Mouse (Mus musculus) heart, adult 8-10 months (tissue): ENCODE data around the gene Rab7. TPM values are rescaled to one million over a fixed set of nuclear protein-coding genes. Genes with fewer than 3 reads are reported as not detected.
"Not testable (repeated sequence)": the region's sequence is repeated elsewhere in the genome, so short reads cannot be mapped to it uniquely, and the experiment has no call there.

Source experiments
- DNase-seq: peaks from one replicate; pipeline ENCODE4 v3.0.0; 2022; ENCODE audit warnings: low spot score
- microRNA-seq: library from miRNA; unstranded; fragments of <30 nt; microRNA quantifications from one replicate; pipeline ENCODE4 v1.2.0, GENCODE M21; 2022
- total RNA-seq, 4 experiments: library from RNA; stranded (reverse); gene quantifications; 2 replicates each; pipeline ENCODE4 v1.2.4; 2022

Gene Rab7
- total RNA-seq, 4 experiments from 2014 or later, result 276 to 300 (median 281) TPM

GRCm38 (mm10) chr6:87998358-87998757 is 46.7 kb downstream of the Rab7 start:
- no peak for DNase-seq

DNA sequence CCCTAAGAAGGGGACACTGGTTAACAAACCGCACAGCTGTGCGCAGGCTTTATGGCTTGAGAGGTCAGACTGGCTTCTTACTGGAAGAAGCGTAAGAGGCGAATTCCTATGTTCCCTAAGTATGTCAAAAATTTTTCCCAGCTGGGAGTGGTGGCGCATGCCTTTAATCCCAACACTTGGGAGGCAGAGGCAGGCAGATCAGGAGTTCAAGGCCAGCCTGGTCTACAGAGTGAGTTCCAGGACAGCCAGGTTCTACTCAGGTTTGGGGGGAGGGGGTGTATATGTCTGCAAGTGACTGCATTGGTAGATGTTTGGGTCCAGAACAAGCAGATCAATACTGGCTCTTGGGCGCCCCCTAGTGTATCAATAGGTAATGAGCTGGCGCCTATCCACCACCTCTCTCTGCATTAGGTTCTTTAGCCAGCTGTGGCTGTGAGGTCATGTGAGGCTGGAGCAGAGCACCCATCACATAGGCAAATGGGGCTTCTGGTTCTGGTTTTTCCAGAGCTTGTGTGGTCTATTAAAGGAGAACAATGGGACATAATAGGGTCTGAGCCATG is 47.3 kb downstream of the Rab7 start:
- peak; percentile 77 for DNase-seq

- no peak for DNase-seq
Observed at GRCm38 (mm10) chr6:87996606-87997005, 48.5 kb downstream of the Rab7 start.

GRCm38 (mm10) chr6:87995519-87995918 is 49.6 kb downstream of the Rab7 start:
- no peak for DNase-seq

DNA sequence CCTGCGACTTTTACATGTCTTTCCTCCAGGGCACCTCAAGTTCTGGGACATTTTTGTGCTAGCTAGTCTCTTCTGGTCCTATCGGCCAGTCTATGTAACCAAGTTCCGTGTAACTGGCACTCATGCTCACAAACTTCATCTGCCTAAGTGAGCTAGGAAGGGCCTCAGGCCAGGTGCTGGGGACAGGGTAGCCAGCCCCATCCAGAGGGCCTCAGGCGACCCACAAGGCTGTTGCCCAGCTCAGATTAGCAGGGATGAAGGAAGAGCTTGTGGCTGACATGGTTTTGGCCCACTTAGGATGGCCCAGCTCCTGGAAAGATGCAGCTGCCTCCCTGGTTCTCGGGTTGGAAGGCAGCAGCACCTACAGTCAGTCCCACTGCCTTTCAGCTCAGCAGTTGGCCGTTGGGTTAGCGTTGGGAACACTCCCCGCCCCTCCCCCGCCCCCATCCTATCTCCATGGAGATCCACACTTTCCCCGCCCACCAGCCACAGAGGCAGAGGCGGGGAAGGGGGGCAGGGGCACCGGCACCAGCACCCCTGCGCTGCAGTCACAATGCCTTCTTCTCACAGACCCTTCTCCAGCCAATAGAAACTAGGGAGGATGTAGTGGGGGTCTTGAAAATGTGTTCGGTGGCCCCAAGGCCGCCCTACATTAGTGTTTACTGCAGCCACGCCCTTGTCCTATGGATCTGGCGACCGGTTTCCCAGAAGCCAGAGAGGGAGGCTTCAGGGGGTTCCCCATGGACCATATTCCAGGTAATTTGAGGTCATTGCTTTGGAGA is 51.1 kb downstream of the Rab7 start:
- no peak for DNase-seq

- peak; percentile 58 for DNase-seq
Observed at GRCm38 (mm10) chr6:87992733-87993132, 52.3 kb downstream of the Rab7 start.

DNA sequence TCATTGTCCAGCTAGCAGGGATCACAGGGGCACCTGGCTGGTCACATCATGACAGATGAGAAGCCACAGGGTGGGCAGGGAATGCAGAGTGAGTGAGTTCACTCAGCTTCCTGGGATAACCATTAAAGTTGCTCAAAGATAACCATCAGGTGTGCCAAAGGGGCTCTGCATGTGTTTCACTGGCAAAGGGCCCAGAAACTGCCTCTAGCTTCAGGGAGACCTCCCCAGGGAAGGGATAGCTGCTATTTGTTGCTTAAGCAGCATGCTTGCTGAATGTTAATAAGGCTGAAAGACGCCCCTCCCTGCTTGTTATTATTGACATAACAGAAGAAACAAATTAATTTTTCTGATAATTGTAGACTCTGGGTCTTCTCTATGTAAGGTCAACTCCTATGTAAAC is 53.2 kb downstream of the Rab7 start:
- no peak for DNase-seq

GRCm38 (mm10) chr6:87991216-87991615 is 53.9 kb downstream of the Rab7 start:
- no peak for DNase-seq

- no peak for DNase-seq
Observed at GRCm38 (mm10) chr6:87982506-87982905, 62.6 kb downstream of the Rab7 start.

DNA sequence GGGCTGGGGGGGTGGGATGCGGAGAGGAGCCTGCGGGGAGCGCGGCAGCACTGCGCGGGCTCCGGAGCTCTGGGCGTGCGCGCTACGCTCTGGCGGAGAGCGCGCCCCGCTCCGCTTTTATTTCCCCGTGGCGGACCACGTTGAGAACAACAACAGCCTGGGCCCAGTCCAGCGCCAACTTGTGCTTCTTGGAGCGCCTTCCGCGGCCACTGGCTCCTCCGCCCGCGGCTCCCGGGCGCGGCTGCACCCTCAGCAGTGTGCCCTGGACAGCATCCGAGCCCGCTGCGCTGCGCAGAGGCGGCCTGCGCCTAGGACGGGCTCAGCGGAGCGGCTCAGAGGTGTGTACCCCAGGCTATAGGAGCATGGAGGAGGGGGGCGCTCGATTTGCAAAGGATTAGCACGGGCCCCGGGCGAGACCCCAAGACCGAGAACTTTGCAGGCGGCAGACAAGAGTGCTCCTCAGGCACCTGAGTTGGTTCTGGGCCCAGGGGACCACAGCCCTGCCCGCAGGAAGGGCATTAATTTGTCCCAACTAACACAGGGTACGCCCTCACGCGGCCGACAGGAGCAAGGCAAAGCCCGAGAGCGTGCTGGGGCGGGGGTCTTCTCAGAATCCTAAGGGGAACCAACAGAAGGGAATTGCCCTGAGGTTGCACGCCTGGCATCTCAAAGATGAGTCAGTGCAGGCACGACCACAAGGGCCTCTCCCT is 63.4 kb downstream of the Rab7 start, which contains the start of gene H1fx:
Gene H1fx (minus strand): TSS at position 91 of the 710 bp plus-strand sequence.
- DNase-seq, result peak; percentile 15

DNA sequence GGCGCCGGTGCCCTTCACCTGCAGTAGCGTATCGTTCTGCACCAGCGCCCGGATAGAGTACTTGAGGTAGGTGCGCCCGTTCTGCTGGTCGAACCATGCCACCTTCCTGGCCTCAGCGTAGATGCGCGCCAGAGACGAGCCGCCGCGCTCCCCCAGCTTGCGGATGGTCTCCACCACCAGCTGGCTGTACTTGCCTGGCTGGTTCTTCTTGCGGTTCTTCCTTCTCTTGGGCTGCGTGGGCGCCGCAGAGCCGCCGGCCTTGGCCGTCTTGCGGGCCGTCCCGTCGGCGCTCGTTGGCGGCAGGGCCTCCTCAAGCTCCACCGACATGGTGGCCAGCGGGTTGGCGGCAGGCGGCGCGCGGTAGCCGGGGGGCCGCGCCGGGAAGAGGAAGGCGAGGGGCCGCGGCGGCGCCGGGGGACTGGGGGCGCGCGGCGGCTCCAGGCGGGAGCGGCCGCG is 64.0 kb downstream of the Rab7 start:
- no peak for DNase-seq

DNA sequence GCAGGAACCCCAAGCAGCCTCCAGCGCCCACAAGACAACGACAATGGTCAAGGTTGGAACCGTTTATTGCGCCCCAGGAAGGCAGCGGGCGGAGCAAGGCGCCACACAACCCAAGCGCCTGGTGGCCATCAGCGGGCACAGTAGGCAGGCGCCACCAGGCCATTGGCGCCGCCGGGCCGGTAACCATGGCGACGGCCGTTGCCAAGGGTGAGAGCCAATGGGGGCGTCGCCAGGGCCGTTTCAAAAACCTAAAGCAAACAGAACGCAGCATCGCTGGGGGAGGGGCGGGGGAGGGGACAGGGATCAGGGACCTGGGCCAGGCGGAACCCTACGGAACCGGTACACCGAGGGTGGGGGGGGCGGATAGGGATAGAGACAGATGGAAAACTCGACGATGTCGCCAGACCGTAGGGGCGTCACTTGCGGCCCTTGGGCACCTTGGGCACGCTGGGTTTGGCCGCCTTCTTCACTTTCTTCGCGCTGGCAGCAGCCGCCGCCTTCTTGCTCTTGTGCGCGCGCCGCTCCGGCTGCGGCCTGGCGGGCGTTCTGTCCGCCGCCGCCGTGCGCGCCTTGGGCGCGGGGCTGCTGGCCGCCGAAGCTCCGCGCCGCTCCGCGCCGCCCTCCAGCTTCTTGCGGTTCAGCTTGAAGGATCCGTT is 64.6 kb downstream of the Rab7 start:
- DNase-seq, result no peak

GRCm38 (mm10) chr6:87979728-87980127 is 65.3 kb downstream of the Rab7 start:
- no peak for DNase-seq

DNA sequence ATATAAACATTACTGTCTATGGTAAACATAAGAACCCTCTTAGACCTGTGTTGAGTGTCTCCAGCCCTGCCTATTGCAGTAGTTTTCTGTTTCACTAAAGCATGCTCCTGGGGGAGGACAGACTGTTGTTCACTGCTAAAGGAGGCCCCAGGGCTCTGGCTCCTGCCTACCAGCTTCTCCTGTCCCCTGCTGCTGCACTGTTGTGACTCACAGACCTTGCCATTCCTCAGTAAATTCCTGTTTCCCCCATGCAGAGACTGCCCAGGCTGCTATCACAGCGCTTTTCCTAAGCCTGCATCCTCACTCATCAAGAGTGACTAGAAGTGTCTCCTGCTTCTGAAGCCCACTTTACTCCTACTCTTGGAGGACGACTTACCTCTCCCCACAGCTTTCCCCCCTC is 75.0 kb downstream of the Rab7 start:
- no peak for DNase-seq

GRCm38 (mm10) chr6:87962457-87962856 is 82.6 kb downstream of the Rab7 start:
- DNase-seq, result not testable (repeated sequence)

Small RNAs within 50 kb of the gene (microRNA-seq; reads per million reads assigned to microRNA genes)
- not detected for gene Gm47286

Other genes starting within 250 kb of the Rab7 start
- 10 to 100 TPM in 1 of 4 experiments, 1 to 10 TPM in 3; 7.9 to 13.3 (median 9.0) TPM for gene Rab43, start 233.1 kb downstream of the Rab7 start, total RNA-seq
- gene Gm45140, start 209.5 kb downstream of the Rab7 start, total RNA-seq, result 1 to 10 TPM in 1 of 4 experiments, under 1 TPM in 1, not detected in 2; 0.24 to 1.9 TPM
- gene Isy1, start 206.5 kb downstream of the Rab7 start, total RNA-seq, result 10 to 100 TPM; 18.4 to 28.1 (median 20.6) TPM
- 100 to 1,000 TPM; 315 to 376 (median 329) TPM for gene Cnbp, start 194.2 kb downstream of the Rab7 start, total RNA-seq
- 10 to 100 TPM; 38.3 to 41.1 (median 40.0) TPM for gene Copg1, start 157.5 kb downstream of the Rab7 start, total RNA-seq
- 1 to 10 TPM; 7.8 to 9.4 (median 9.1) TPM for gene Hmces, start 131.3 kb downstream of the Rab7 start, total RNA-seq
- 1 to 10 TPM in 2 of 4 experiments, under 1 TPM in 2; 0.80 to 1.4 (median 1.2) TPM for gene H1fx, start 63.6 kb downstream of the Rab7 start, total RNA-seq
- gene Rpn1, start 39.2 kb upstream of the Rab7 start, total RNA-seq, result 100 to 1,000 TPM in 3 of 4 experiments, 10 to 100 TPM in 1; 92.5 to 117 (median 111) TPM
- 10 to 100 TPM; 13.5 to 20.0 (median 17.4) TPM for gene Gata2, start 148.6 kb upstream of the Rab7 start, total RNA-seq
- gene Dnajb8, start 177.0 kb upstream of the Rab7 start, total RNA-seq, result not detected